Mouse (Mus musculus) E14TG2a.4 (cell line): Measurements from ENCODE around the gene Dab1.

Experiments used
- CTCF ChIP-seq: conservative IDR thresholded peaks from 2 replicates; pipeline ENCODE4 v1.5.1; 2014; ENCODE audit warnings: low read length
- NANOG ChIP-seq: IDR thresholded peaks from 2 replicates; pipeline ENCODE4 v1.6.1; 2014; ENCODE audit warnings: borderline replicate concordance, low read length, mixed read lengths

GRCm38 (mm10) chr4:104670741-104671140, 1051.6 kb downstream of the Dab1 start:
- no peak for TF ChIP-seq CTCF
- no peak for TF ChIP-seq NANOG
